Mouse (Mus musculus): ENCODE results near the gene Pnck.
A peak's percentile ranks its signal among the peaks of the same experiment; 100 is the strongest.

Pnck gene

GRCm38 (mm10) chrX:73659575-73660283 lies at the start of gene Pnck:
Gene Pnck, minus strand, starts transcription at chrX:73660117.
- DNase-seq (ENCODE audit: low spot score in 2 of 2) = no peak

- DNase-seq (ENCODE audit: low spot score in 2 of 2) = no peak
These were observed 40.6 kb upstream of the Pnck start for GRCm38 (mm10) chrX:73700472-73700871.

- no peak for DNase-seq (ENCODE audit: low spot score in 2 of 2)
These were observed 31.2 kb upstream of the Pnck start for GRCm38 (mm10) chrX:73690917-73691629.

- DNase-seq (ENCODE audit: low spot score in 2 of 2) = no peak
These were observed 25.7 kb upstream of the Pnck start for GRCm38 (mm10) chrX:73685629-73686028.

GRCm38 (mm10) chrX:73684978-73685377 lies 25.1 kb upstream of the Pnck start:
- no peak for DNase-seq (ENCODE audit: low spot score in 2 of 2)

GRCm38 (mm10) chrX:73684156-73684555 lies 24.2 kb upstream of the Pnck start:
- DNase-seq (ENCODE audit: low spot score in 2 of 2) = no peak

GRCm38 (mm10) chrX:73676668-73677067 lies 16.8 kb upstream of the Pnck start:
- DNase-seq (ENCODE audit: low spot score in 2 of 2) = no peak

- DNase-seq (ENCODE audit: low spot score in 2 of 2) = no peak
These were observed 15.3 kb upstream of the Pnck start for GRCm38 (mm10) chrX:73675231-73675630.

- DNase-seq (ENCODE audit: low spot score in 2 of 2) = peak in 1 of 2 experiments; percentile 18
These were observed 14.2 kb upstream of the Pnck start for GRCm38 (mm10) chrX:73673968-73674661.

GRCm38 (mm10) chrX:73673619-73673967 lies 13.7 kb upstream of the Pnck start:
- no peak for DNase-seq (ENCODE audit: low spot score in 2 of 2)

- DNase-seq (ENCODE audit: low spot score in 2 of 2) = peak; percentile 32 to 34
These were observed 13.1 kb upstream of the Pnck start, which contains the start of gene Slc6a8 for GRCm38 (mm10) chrX:73672879-73673618. Gene Slc6a8, plus strand, starts transcription at chrX:73673150.

GRCm38 (mm10) chrX:73672031-73672431 lies 12.1 kb upstream of the Pnck start:
- no peak for DNase-seq (ENCODE audit: low spot score in 2 of 2)

GRCm38 (mm10) chrX:73663143-73663542 lies 3.2 kb upstream of the Pnck start:
- no peak for DNase-seq (ENCODE audit: low spot score in 2 of 2)

- no peak for DNase-seq (ENCODE audit: low spot score in 2 of 2)
These were observed 358 bp upstream of the Pnck start for GRCm38 (mm10) chrX:73660284-73660665.

- peak; percentile 42 to 68 for DNase-seq (ENCODE audit: low spot score in 2 of 2)
These were observed 862 bp downstream of the Pnck start for GRCm38 (mm10) chrX:73658936-73659574.

GRCm38 (mm10) chrX:73658391-73658790 lies 1.5 kb downstream of the Pnck start:
- DNase-seq (ENCODE audit: low spot score in 2 of 2) = no peak

- no peak for DNase-seq (ENCODE audit: low spot score in 2 of 2)
These were observed 4.4 kb downstream of the Pnck start for GRCm38 (mm10) chrX:73655529-73655928.

GRCm38 (mm10) chrX:73654177-73654576 lies 5.7 kb downstream of the Pnck start:
- peak in 1 of 2 experiments; percentile 51 for DNase-seq (ENCODE audit: low spot score in 2 of 2)

- DNase-seq (ENCODE audit: low spot score in 2 of 2) = no peak
These were observed 6.5 kb downstream of the Pnck start for GRCm38 (mm10) chrX:73653392-73653791.

- DNase-seq (ENCODE audit: low spot score in 2 of 2) = no peak
These were observed 9.0 kb downstream of the Pnck start for GRCm38 (mm10) chrX:73650869-73651268.

- DNase-seq (ENCODE audit: low spot score in 2 of 2) = no peak
These were observed 14.8 kb downstream of the Pnck start for GRCm38 (mm10) chrX:73645121-73645520.
